Mouse (Mus musculus): Measurements from ENCODE around the gene Bdh1.

Bdh1 gene

GRCm38 (mm10) chr16:31428675-31429470 is 6.8 kb downstream of the Bdh1 start:
- peak; percentile 85 to 90 for DNase-seq

- DNase-seq = peak; percentile 96
Measured at GRCm38 (mm10) chr16:31429471-31430155, 7.5 kb downstream of the Bdh1 start.

GRCm38 (mm10) chr16:31433466-31434110 is 11.5 kb downstream of the Bdh1 start:
- DNase-seq = peak; percentile 19 to 47

GRCm38 (mm10) chr16:31435146-31435545 is 13.1 kb downstream of the Bdh1 start:
- no peak for DNase-seq

- peak in 1 of 2 experiments; percentile 37 for DNase-seq
Measured at GRCm38 (mm10) chr16:31436085-31436484, 14.0 kb downstream of the Bdh1 start.

GRCm38 (mm10) chr16:31437358-31437757 is 15.3 kb downstream of the Bdh1 start:
- DNase-seq = no peak

GRCm38 (mm10) chr16:31439529-31439928 is 17.4 kb downstream of the Bdh1 start:
- DNase-seq = no peak

GRCm38 (mm10) chr16:31440046-31440445 is 18.0 kb downstream of the Bdh1 start:
- no peak for DNase-seq

GRCm38 (mm10) chr16:31444521-31444920 is 22.4 kb downstream of the Bdh1 start:
- no peak for DNase-seq

- DNase-seq = peak; percentile 91
Measured at GRCm38 (mm10) chr16:31446067-31446853, 24.2 kb downstream of the Bdh1 start.

GRCm38 (mm10) chr16:31449973-31450372 is 27.9 kb downstream of the Bdh1 start:
- no peak for DNase-seq

- no peak for DNase-seq
Measured at GRCm38 (mm10) chr16:31451235-31451634, 29.2 kb downstream of the Bdh1 start.

- DNase-seq = no peak
Measured at GRCm38 (mm10) chr16:31452467-31452866, 30.4 kb downstream of the Bdh1 start.

- no peak for DNase-seq
Measured at GRCm38 (mm10) chr16:31454013-31454412, 31.9 kb downstream of the Bdh1 start.

GRCm38 (mm10) chr16:31455276-31456045 is 33.4 kb downstream of the Bdh1 start:
- DNase-seq = no peak

GRCm38 (mm10) chr16:31458229-31458918 is 36.3 kb downstream of the Bdh1 start:
- DNase-seq = peak; percentile 91 to 93

GRCm38 (mm10) chr16:31459968-31460461 is 37.9 kb downstream of the Bdh1 start:
- DNase-seq = peak; percentile 86 to 89

GRCm38 (mm10) chr16:31460506-31460905 is 38.4 kb downstream of the Bdh1 start:
- DNase-seq = peak; percentile 78 to 84

GRCm38 (mm10) chr16:31461046-31461445 is 39.0 kb downstream of the Bdh1 start:
- DNase-seq = peak; percentile 65 to 68

GRCm38 (mm10) chr16:31462113-31462687 is 40.1 kb downstream of the Bdh1 start:
- DNase-seq = no peak

- no peak for DNase-seq
Measured at GRCm38 (mm10) chr16:31464953-31465352, 42.9 kb downstream of the Bdh1 start.

Measured in cerebellum, postnatal 25 days (tissue).